Mouse (Mus musculus): ENCODE results near the gene Adam4. TPM values are rescaled to one million over a fixed set of nuclear protein-coding genes. Genes with fewer than 3 reads are reported as not detected.
"Not testable (repeated sequence)": the region's sequence is repeated elsewhere in the genome, so short reads cannot be mapped to it uniquely, and the experiment has no call there.

Gene Adam4
- total RNA-seq (2017), result 0.46 and 0.92 TPM in 2 replicates

DNA sequence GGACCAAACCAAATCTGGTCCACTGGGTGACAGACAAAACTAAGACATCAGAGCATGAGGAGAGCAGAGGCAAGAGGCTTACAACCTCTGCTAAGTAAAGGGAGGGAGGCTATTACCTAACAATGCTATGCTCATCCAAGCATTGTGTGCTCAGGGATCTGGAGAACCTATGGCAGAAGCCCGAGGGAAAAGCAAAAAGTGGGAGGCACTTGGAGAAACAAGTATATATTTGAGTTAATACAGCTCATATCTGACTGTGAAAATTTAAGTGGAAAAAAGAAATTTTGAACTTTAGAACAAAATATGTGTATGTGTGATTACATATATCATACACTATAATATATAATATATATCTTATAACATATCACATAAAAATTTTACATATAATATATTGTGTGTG lies at the start of gene Adam4:
Gene Adam4 (minus strand): TSS at position 101 of the 400 bp plus-strand sequence.
- ATAC-seq (replicated peaks; ENCODE audit: low read depth, poor library complexity, severe bottlenecking), result no peak

DNA sequence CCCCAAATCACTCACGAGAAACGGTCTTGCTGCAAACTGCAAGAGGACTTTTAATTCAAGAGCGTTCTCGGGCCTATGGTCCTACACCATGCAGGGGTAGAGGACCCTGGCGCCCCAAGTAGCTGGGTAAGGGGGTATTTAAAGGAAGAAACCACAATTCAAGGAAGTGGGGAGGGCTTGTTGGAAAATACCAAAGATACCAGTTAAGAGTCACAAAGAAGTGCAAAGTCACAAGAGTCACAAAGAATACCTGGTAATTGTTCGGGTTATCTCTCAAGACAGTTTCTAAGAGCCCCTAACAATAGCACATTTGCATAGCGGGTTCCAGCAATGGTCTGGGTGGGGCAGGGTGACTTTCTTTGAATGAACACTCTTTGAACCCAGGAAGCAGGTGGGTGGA lies 37.3 kb upstream of the Adam4 start:
- not testable (repeated sequence) for ATAC-seq (replicated peaks; ENCODE audit: low read depth, poor library complexity, severe bottlenecking)

DNA sequence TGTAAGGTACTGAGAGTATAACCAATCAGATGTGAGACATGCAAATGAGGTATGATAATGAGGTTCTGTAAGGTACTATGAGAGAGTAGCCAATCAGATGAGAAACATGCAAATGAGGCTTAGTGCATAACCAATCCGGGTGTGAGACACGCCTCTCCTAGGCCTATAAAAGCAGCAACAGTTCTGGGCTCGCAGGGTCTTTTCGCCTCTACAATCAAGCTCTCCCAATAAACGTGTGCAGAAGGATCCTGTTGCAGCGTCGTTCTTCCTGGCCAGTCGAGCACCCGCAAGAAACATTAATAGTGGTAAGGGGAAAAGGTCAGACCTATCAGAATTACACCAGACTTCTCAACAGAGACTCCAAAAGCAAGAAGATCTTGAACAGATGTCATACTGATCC lies 17.2 kb upstream of the Adam4 start:
- not testable (repeated sequence) for ATAC-seq (replicated peaks; ENCODE audit: low read depth, poor library complexity, severe bottlenecking)

DNA sequence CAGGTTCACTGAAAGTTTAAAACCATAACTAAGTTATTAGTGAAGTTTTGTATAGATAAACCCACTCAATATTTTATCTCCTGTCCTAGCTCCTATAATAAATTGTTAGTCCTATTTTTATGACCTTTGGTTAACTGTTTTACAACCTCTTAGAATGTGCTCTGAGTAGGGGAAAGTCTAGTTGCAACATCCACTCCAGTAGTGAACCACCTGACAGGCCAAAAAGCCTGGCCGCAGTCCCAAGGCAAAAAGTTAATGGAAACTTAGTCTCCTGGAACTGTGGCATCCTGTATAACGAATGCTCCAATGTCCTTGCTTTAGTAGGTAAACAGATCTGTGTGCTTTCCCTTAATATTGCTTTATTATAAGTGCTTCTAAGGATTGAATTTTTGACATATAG lies 13.0 kb upstream of the Adam4 start:
- not testable (repeated sequence) for ATAC-seq (replicated peaks; ENCODE audit: low read depth, poor library complexity, severe bottlenecking)

DNA sequence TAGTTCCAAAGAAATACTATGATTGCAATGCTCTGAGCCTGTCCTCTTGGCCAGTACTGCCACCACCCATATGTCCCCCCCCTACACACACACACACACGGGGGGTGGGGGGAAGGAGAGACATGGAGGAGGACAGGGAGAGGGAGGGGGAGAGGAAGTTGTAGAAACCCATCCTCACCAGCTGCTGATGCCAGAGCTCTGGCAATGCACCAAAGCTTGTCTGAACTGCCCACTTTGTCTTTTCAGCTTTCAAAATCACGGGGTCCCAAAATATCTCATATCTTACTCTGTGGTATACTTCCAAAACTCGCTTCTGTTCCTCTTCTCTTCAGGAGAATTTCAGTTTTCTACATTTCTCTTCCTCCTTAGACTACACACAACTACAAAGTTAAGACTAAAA lies 8.5 kb downstream of the Adam4 start:
- no peak for ATAC-seq (replicated peaks; ENCODE audit: low read depth, poor library complexity, severe bottlenecking)

DNA sequence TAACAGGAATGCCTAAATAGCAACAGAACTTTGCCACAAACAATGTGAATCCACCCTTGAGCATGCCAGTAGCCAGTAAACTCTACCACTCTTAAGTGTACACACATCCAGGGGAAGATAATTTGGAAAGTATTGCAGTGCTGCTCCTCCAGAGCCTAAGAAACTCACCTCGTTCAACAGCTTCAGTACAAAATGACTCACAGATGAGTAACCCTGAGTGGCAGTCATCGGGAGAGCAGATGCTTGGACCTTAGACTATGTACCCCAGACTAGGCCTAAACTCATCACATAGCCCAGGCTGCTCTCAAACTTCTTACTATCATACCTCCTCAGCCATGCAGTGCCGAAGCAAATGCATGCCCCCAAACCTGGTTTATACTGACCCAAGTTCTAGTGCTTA lies 12.8 kb downstream of the Adam4 start:
- no peak for ATAC-seq (replicated peaks; ENCODE audit: low read depth, poor library complexity, severe bottlenecking)

DNA sequence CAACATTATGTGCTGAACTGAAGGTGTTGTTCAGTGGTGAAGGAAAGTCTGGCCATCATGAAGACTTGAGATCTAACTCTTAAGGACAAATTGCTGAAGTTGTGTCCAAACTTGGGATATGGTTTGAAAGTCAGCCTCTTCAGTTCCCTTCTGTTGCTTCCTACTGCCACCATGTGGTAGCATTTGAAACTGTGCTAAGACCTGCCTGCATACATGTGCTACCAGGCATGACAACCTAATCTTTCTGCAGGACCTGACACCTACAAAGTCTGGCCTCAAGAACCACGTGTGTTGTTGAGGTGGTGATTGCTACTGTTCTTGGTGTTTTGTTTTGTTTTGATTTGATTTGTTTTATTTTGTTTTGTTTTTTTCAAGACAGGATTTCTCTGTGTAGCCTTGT lies 19.6 kb downstream of the Adam4 start:
- peak; percentile 74; the same call in 1 of the 2 replicates for ATAC-seq (replicated peaks; ENCODE audit: low read depth, poor library complexity, severe bottlenecking)

DNA sequence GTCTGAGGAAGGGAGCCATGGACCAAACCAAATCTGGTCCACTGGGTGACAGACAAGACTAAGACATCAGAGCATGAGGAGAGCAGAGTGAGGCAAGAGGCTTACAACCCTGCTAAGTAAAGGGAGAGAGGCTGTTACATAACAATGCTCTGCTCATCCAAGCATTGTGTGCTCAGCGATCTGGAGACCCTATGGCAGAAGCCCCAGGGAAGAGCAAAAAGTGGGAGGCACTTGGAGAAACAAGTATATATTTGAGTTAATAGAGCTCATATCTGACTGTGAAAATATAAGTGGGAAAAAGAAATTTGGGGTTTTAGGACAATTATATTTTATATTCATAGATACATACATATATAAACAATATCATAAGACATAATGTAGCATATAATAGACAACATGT lies 42.4 kb downstream of the Adam4 start, which contains the start of gene Gm4787:
Gene Gm4787 (minus strand): TSS at position 101 of the 400 bp plus-strand sequence.
- not testable (repeated sequence) for ATAC-seq (replicated peaks; ENCODE audit: low read depth, poor library complexity, severe bottlenecking)

Other genes with a start within 250 kb of the Adam4 start
- gene Slc8a3, start 88.8 kb downstream of the Adam4 start, total RNA-seq (2017), result not detected in 2 replicates
- gene Gm4787, start 42.5 kb downstream of the Adam4 start, total RNA-seq (2017), result 0.37 and 1.2 TPM in 2 replicates
- 98.0 and 150 TPM in 2 replicates for gene Cox16, start 63.2 kb upstream of the Adam4 start, total RNA-seq (2017)
- gene Gm20498, start 111.0 kb upstream of the Adam4 start, total RNA-seq (2017), result 24.3 and 24.4 TPM in 2 replicates
- 42.8 and 50.6 TPM in 2 replicates for gene Synj2bp, start 111.0 kb upstream of the Adam4 start, total RNA-seq (2017)
- not detected in 2 replicates for gene Adam21, start 146.5 kb upstream of the Adam4 start, total RNA-seq (2017)
- gene Med6, start 173.1 kb upstream of the Adam4 start, total RNA-seq (2017), result 76.0 and 76.1 TPM in 2 replicates
- not detected in 2 replicates for gene Ttc9, start 209.3 kb upstream of the Adam4 start, total RNA-seq (2017)

Data from common myeloid progenitor, adult 5-6 weeks (primary cell).